Mouse (Mus musculus) lung, postnatal 25 days (tissue): Measurements from ENCODE around the gene Plekhf1.

Experiments used
- DNase-seq: peaks from one replicate; pipeline ENCODE4 v3.0.0; 2022; ENCODE audit warnings: low spot score

Plekhf1 gene

DNA sequence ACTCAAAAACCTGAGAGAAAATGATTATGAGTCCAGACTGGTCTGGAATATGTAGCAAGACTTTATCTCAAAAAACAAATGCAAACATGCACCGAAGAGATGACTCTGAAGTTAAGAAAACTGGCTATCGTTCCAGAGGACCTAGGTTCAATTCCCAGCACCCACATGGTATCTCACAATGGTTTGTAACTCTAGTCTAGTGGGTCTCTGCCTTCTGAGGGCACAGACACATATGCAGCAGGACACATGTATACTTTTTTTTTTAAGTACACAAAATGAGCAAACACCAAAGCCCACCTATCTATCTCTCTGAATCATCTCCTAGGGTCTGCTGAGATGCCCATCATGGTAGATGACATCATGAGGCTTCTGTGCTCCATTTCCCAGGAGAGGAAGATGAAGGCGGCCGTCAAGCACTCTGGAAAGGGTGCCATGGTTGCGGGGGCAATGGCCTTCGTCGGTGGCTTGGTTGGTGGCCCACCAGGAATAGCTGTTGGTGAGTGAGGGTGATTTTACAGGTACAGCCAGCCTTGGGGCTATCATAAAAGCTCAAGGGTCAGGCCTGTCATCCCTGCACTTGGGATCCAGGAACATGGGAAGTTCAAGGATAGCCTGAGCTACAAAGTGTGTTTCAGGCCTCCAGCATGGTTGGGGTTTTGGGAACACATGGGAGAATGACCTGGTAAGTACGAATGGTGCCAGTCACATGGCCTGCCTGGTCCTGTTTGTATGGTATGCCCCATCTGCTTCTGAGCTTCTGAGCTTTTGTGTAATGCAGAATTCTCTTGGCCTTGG, 39.3 kb downstream of the Plekhf1 start:
- DNase-seq: no peak

DNA sequence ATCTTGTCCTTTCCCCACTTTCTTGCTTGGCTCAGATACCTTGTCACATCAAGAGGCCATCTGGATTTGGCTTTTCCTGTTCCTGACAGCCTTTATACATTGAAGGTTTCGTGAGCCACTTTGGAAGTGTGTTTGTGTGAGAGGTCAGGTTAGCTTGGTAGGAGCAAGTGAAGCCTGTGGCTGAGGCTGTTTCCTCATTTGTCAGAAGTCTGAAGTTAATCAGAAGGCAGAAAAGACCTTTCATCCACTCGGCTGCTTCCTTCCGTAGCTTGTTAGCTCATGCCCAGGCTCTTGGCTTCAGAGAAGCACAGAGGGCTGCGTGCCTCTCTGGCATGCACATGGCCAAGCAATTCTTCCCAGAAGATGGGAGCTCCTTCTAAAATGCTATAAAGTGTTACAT, 40.0 kb downstream of the Plekhf1 start:
- DNase-seq: peak; percentile 32

DNA sequence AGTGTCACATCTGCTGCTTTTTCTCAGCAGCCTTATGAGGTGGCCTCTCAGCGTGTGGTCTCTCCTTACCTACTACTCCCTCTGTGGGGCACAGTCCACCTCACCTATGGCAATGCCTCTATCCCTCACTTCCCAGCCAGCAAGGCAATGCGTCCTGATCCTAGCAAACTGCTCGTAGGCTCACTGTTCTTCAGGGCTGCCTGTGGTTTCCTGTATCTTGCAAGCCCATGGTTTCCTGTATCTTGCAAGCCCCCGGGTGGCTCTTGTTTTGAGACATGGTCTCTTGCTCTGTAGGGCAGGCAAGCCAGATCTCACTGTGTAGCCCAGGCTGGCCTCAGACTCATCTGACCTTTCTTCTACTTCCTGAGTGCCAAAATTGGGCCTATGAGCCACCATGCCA, 41.0 kb downstream of the Plekhf1 start:
- no peak for DNase-seq

DNA sequence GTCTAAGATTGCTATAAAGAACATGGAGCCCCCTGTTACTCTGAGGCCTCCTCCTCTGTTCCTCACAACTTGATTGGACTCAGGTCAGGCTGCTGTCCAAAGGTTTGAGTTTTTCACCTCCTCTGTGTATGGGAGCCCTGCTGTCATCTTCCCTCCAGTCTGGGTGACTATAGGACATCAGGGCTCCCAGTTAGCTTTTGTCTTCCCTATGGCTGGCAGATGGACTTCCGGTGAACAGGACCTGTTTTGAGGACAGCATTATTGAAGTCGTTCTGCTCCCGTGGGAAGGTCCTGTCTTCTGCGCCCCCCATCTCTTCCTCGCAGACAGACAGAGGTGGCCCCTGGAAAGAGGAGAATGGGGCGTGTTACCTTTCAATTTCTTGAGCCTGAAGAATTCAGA, 43.0 kb downstream of the Plekhf1 start:
- DNase-seq: no peak

DNA sequence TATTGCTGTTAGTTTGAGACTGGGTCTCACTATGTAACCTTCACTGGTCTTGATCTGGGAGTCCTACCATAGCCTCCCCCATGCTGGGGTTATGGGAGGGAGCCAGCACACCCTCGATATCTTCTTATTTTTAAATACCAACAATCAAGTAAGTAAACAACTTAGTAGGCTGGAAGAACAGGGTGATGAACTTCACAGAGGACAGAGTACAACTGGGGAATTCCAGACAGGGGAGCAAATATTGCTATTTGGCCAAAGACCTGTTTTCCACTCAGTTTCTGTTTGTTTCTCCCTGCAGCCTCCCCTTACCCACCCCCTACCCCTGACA, 43.4 kb downstream of the Plekhf1 start:
- DNase-seq: no peak

DNA sequence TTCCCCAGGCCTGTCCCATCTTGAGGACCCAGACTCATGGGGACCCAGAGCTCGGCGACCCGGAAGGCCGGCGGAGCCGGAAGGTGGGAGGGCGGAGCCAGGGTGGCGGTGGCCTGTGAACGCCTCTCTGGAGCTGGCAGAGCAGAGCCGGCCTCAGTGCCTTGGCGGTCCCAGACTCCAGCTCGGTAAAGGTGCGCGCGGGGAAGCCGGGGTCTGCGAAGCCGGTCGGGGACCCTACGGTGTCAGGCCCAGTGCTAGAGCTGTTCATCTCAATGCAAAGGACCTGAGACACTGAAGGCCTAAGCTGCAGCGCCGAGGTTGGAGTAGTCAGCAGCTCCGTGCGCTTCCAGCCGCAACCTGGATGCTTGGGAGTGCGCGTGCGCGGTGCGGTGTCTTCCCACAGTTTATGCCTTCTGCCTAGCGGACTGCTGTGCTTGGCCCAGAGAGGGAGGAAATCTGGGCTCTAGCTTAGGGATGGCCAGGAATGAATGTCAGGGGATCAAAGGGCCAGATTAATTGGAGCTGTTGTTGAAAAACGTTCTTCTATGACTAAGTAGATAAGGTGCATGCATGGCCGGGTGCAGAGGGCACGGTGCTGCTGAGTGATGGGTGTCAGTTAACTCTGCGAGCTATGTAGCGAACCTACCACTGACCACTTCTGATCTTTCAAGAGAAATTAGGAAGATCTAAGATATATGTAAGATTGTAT, 44.0 kb downstream of the Plekhf1 start:
- DNase-seq: peak; percentile 80

DNA sequence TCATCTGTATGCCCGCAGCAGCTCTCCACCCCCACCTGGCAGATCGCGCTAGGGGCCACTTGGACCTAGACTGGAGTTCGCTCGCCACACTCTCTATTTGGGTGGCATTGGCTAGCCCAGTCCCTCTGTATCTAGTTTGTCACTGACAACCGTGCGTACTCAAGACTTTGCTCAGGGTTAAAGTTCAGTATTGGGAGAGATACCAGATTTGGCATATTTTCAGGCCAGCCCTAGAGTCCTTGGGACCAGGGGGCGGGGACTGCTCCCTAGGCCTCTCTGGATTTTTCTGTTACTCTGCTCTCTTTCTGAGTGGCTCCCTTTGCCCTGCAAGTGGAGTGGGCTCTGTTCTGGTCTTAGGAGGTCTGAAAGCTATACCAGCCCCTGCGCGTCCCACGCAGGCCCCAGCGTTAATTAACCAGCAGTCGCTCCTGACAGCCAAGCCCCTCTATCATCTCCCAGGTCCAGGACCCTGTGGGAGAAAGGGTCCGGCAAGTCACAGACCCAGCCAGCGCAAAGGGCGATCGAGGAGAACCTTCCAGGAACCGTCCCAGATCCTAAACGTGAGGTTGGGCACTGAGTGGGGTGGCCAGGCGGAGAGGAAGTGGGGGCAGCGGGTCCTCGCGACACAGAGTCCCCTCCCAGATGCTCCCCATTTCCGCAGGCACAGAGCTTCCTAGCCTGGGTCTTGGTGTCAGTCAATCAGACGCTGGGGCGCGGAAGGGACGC, 44.7 kb downstream of the Plekhf1 start, which contains the start of gene 1600014C10Rik:
TSS of gene 1600014C10Rik (plus strand) at position 256 of the 726 bp plus-strand sequence.
- no peak for DNase-seq

DNA sequence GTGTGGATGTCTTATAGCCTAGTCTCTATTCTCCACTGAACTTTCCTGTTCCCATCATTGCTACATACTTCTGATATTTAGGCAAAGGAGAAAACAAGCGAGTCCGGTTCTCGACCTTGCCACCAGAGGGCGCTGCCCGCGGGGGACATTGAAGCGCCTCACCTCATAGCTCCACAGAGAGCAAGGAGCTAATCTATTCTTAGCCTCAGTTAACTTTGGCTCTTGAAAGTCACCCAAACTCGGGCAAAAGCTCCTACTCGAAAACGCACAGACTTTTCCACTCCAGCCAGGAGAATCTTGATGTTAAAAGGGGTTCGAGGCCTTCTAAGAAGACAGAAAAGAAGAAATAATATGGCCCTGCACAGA, 45.2 kb downstream of the Plekhf1 start:
- peak; percentile 84 for DNase-seq

DNA sequence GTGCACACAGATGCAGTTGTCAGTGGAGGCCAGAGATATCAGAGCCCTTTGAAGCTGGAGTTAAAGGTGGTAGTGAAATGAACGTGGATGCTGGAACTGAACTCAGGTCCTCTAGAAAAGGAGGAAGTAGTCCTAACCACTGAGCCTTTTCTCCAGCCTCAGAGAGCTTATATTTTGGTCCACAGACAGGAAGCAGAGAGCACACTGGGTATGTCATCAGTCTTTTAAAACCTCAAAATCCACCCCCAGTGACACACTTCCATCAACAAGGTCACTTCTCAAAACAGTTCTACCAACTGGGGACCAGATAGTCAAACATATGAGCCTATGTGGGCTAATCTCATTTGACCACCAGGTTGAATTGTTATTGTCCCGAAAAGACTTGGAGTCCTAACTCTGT, 46.5 kb downstream of the Plekhf1 start:
- DNase-seq: no peak

DNA sequence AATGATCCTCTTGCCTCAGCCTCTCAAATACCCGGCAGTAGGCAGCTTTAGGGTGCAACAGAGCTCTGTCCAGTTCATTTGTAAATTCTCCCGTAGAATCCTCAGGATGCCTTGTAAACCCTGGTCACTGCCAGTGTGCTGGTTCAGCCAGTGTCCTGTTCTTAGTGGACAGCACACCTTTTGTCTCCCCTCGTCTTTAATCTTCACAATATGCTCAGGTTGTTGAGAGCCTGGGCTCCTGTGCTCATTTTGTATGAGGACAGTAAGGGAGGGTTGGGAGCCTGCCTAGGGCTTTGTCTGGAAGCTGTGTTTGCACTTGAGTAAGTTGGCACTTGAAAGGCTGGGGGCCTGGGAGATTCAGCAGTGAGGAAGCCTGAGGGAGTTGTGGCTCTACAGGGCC, 47.9 kb downstream of the Plekhf1 start:
- no peak for DNase-seq

DNA sequence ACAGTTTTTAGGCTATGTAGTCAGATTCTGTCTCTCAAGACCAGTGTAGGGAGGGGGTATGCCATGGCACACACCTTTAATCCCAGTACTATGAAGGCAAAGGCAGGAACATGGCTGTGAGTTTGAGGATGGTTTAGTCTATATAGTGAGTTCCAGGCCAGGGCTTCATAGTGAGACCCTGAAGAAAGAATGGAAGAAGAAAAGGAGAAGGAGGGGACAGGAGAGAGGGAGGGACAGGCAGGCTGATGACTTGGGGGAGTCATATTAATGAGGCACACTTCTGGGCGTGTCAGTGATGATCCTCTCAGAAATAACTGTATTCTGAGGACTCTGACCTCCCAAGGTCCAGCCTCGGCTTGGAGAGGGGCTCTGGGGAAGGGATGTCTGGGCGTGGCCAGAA, 51.8 kb downstream of the Plekhf1 start:
- DNase-seq: no peak

DNA sequence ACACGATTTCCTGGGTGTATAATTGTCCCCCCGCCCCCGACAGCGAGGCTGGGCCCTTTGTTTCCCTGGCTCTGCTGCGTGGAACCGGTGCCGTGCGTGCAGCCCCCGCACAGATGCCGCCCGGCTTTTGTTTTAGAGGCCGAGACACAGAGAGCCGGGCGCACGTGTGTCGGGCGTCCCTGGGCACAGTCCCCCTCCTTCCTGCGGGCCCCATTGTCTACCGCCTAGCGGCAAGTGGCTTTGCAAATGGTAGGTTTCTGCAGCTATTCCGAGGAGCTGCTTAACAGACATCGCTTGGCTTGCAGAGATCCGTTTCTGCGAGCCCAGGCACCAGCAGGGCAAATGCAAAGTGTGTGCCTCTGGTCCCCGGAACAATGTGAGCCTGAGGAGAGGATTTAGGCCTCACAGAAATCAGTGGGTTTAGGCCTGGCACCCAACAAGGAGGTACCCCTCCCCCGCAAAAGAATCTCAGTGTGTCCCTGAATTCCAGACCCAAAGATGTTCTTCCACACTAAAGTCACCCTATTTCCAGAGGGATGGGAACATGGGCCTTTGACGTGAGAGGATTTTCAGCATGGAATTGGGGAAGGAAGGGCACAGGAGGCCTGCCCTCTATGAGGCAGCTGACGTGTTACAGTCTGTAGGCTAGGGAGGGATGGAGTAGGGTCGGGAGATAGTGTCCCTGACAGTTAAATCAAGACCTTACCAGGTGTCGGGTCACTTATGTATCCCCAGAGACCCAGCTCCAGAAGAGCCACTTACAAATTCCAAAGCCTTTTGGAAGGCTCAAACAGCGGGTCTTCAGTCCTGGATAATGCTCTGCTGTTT, 53.3 kb downstream of the Plekhf1 start:
- no peak for DNase-seq

DNA sequence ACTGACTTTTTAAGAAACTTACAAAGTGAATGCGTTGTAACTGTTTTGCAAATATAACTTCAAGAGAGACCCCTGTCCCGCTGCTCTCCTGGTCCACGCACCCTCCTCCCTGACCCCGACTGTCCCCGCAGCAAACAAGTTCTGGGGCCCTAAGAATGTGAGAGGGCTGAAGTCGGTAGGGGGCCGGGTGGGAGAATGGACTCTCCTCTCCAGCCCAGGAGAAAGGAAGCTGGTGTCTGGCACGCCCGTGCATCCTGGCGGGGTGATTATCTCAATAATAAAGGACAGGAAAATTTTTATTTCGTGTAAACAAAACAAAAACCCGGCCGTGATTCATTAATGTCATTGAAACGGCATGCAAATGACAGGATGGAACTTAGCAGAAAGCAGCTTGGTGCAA, 53.9 kb downstream of the Plekhf1 start:
- no peak for DNase-seq

DNA sequence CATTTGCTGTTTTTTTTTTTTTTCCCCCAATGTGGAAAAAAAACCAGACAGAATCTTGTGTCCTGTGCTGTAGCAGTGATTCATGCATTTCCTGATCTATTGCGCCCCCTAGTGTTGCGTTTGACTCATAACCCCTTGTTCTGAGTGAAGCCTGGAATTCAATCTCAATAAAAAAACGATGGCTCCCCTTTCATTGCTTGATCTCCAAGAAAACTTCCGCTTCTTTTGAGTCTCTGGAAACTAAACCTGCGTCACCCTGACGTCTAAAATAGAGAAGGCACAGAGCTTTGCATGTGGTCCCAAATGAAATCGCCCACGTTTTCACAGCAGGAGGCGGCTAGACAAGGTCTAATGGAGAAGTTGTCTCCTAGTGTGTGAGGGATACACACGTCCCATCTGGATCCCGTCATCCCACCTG, 60.1 kb downstream of the Plekhf1 start:
- DNase-seq: peak; percentile 46
